Mouse (Mus musculus) gastrocnemius, postnatal 14 days (tissue): ENCODE measurements at regions not wholly inside any gene's neighbourhood (a gene's known extent, or its start where the extent isn't known, plus 50 kb on each side); places are given as distances from the start of the nearest gene placed in this dataset.

Source experiments
- DNase-seq: peaks from one replicate; pipeline ENCODE4 v3.0.0; 2021; ENCODE audit warnings: mixed read lengths
- intact Hi-C: fragments of 180-260 bp; cut with DNase I; formaldehyde crosslinking; loops from one replicate; pipeline ENCODE4 v1.15.1; 2025; ENCODE audit warnings: low total_unique reads

- no peak for DNase-seq
- intact Hi-C loops: no loop called here
Observed at GRCm38 (mm10) chr10:92277981-92278380, 444.2 kb downstream of the Nedd1 start.

GRCm38 (mm10) chr10:92257815-92258214 is 464.4 kb downstream of the Nedd1 start:
- intact Hi-C loops: no loop called here

GRCm38 (mm10) chr10:92248648-92249047 is 473.6 kb downstream of the Nedd1 start:
- no peak for DNase-seq
- intact Hi-C loops: no loop called here

More at GRCm38 (mm10) chr10:92257815-92258214, 464.4 kb downstream of the Nedd1 start:
- no peak for DNase-seq

DNA sequence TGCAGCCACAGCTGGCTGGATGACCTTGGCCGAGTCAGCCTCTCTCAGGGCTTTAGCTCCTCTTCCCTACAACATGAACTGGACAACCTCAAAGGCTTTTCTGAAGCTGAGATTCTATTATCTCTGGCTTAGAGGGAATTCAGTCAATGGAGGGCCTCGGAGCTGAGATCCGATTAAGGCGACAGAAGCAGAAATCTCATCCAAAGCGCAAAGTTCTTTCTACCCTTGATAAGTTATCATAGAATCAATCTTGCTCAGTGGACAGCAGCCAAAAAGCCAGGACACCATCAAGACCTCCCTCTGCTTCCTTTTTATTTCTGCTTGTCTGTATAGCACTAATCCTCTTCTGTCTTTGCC is 474.8 kb downstream of the Nedd1 start:
- DNase-seq: no peak
- intact Hi-C loops: no loop called here

- DNase-seq: no peak
- intact Hi-C loops: no loop called here
Observed at GRCm38 (mm10) chr10:92246785-92247448, 475.3 kb downstream of the Nedd1 start.

DNA sequence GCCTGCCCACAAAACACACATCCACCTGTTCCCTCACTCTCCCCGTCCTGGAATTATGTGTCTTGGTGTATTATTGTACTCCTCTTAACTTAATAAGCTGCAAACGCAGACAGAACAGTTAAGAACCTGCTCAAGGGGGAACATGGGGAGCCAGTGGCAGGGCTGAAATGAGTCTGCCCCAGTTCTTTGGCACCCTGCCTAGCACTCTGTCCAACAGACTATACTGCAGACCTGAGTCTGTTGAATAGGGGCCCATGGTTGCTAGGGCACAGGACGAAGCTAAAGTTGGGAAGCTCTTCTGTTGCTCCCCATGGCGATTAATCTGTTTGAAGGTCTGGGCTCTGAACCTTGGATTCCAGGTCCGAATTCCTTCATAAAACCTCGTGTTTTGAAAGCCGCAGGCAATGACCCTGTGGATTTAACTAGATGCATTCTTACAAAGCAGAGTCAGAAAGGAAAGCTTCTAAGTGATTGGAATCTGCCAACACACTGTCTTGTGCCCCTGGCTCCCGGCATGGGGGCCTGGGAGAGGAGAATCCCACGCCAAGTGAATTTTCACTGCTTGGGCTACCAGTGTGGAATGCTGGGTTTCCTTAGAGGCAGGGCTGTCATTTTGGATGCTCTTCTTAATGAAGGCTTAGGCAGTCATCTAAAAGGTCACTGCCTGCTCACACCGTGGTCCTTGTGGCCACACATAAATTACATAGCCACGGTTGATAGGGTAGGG is 479.3 kb downstream of the Nedd1 start:
- DNase-seq: peak; percentile 13
- intact Hi-C loops: no loop called here

DNA sequence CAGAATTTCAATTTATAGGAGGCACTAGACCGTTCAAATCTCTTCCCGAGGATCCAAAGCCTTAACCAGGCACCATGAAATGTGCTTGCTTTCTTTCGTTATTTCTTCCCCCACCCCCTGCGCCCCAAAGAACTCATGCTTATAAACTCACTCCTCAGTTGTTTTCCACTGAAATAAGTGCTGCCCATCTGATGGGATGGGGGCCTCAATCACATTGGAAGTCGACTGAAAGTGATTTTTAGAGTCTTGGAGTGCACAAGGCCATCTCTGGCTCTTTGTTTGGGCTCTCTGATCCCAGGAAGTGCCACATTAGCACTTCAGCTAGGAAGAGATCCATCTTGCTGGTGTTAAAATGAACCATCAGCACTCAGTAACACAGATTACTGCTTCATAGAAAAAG is 484.3 kb downstream of the Nedd1 start:
- no peak for DNase-seq
- intact Hi-C loops: no loop called here

DNA sequence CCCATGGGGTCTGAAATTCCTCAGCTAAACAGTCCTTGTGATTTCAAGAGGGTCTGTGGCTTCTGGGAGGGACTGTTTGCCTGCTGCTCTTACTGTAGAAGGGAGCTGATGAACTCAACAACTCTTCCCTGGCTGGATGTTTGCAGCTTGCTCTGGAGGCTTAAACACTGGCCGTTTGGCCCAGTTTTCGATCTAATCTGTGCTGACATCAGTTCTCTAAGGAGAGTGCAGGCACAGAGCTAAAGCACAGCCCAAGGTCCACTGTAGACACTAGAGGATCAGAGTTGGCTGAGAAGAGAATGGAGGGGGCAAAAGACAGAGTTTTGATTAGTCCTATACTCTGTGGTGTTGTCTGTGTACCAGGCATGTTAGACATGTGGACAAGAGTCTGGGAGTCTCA is 490.1 kb downstream of the Nedd1 start:
- intact Hi-C loops: no loop called here

DNA sequence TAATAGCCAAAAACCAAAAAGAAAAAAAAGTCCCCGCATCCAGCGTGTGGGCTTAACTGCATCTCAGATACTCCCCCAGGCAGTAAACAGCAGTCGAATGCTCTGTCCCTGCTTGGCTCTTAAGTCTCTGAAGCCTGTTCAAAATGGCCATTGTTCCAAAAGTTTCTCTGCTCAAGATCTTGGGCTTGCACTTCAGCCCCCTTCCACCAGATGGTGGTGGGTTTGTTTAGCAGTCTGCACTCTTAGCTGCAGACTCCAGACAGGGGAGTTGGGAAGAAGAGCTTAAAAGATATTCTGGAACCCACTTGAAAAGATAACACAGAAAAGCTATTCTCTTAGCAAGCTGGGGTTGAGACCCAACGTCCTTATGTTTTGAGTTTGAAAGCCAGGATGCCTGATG is 496.4 kb downstream of the Nedd1 start:
- DNase-seq: no peak
- intact Hi-C loops: no loop called here

More for the DNA sequence above, 490.1 kb downstream of the Nedd1 start:
- DNase-seq: no peak

- no peak for DNase-seq
- intact Hi-C loops: no loop called here
Observed at GRCm38 (mm10) chr10:92225071-92225470, 497.1 kb downstream of the Nedd1 start.

GRCm38 (mm10) chr10:92219310-92219709 is 502.9 kb downstream of the Nedd1 start:
- no peak for DNase-seq
- intact Hi-C loops: no loop called here

DNA sequence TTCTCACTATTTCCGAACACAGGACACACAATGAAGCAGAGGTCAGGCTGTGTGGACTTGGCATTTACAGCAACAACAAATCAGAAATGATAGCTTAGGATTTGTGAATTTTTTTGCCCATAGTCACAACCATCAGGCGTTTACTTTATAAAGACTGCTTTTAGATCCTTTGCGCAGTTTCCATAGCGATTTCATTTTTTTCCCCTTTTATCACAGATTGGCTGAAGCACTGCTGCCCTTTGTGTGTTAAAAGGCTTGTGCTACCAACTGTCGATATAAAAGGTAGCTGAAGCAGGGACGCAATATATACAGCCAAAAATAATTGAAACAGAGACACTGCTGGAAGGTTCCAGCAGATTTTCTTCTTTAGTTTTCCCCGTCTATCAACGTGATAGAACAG is 551.4 kb downstream of the Nedd1 start:
- DNase-seq: no peak
- intact Hi-C loops: no loop called here

DNA sequence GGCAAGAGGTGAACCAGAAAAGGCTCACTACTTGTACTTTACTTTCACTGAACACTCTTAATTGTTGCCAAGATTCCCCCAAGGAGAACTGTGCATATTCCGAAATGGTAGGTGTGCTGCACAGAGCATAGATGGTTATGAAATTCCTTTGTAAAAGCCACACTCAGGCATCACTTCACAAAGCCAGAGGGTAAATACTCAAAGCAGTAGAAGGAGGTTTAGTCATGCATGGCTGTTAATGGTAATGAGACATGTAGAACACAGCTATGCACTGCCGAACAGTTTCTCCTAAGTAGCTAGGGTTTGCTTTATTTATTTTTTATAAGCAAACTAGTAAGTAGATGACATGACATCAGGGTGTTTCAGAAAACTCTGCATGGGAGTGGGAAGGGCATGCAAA is 556.2 kb downstream of the Nedd1 start:
- intact Hi-C loops: no loop called here
- DNase-seq: no peak

DNA sequence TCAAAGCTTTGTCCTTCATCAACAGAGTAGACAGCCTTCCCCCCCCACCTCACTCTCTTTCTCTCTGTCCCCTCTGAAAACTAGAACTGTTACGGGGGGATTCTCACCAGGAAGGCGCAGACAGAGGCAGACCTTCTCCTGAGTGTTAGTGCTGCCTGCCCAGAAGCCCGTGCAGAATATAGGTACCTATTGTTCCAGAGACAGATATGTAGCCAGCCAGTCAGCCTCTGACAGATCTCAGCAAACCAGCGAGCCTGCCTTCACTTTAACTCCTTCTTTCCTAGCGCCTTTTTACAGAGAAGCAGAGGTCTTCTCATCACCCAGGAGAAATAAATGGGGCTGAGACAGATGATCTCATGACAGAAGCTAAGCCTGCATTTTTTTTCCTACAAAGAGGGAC is 557.2 kb downstream of the Nedd1 start:
- DNase-seq: no peak
- intact Hi-C loops: no loop called here

- intact Hi-C loops: no loop called here
- no peak for DNase-seq
Observed at GRCm38 (mm10) chr10:92164648-92164960, 557.6 kb downstream of the Nedd1 start.

GRCm38 (mm10) chr10:92163851-92164647 is 558.2 kb downstream of the Nedd1 start:
- DNase-seq: no peak
- intact Hi-C loops: no loop called here

GRCm38 (mm10) chr10:92163071-92163504 is 559.1 kb downstream of the Nedd1 start:
- DNase-seq: no peak
- intact Hi-C loops: no loop called here

DNA sequence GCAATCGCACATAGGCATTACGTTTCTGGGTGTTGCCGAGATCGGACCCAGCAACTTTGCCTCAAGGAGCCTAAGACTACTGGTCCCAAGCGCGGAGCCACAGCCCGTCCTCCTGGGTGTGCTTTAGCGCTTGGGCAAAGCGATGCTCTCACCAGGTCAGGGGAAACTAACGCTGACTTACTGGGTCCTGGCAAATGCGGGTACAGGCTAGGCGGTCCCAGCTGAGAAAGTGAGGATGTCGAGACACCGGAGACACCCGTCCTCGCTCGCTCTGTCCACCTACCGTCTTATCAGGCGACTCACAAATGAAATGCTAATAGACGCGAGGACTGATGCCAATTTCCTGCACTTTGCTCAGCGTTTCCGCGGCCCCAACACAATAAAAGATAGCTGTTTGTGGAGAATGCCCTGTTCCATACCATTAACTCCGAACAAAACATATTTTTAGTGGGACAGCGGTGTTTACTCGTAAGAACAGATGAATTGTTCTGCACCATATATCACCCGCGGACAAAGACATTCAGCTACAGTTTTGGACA is 559.7 kb downstream of the Nedd1 start:
- intact Hi-C loops: no loop called here
- no peak for DNase-seq

GRCm38 (mm10) chr10:92161501-92161900 is 560.7 kb downstream of the Nedd1 start:
- no peak for DNase-seq
- intact Hi-C loops: no loop called here

DNA sequence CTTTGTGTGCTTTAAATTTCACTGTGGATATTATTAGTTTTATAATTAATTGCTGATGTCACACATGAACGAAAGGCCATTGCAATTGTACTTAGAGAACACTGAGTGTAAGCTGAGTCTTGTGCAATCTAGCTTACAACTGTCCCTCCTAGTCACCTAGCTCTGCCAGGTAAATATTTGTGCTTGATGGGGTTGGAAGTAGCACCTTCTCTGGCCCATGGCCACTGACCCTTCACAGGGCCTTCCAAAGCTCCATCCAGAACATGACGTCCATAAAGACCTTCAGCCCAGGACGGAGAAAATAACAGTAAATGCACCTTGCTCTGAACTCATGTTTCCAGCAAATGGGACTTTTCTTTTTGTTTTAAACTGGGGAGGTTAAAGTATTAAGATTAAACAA is 576.0 kb downstream of the Nedd1 start:
- intact Hi-C loops: no loop called here

DNA sequence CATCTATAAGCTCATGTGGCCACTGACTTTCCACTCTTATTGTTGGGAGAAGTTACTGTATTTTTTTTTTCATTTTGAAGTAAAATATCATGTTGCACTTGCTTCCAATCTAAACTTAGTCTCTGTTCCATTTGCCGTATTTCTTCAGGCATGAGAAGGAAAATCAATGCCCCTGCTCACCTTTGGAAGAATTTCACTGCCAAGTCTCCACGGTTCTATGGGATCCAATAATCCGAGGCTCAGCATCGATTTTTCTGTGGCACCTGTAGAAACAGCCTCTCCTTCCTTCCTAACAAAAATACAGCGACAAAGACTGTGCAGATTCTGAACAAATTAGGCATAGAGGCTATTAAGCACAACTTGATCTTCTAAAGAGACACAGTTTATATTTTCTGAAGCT is 586.7 kb downstream of the Nedd1 start:
- intact Hi-C loops: no loop called here
- no peak for DNase-seq

More for the DNA sequence above, 576.0 kb downstream of the Nedd1 start:
- no peak for DNase-seq
